Mouse (Mus musculus): Measurements from ENCODE around the gene Get4. TPM values are rescaled to one million over a fixed set of nuclear protein-coding genes. Genes with fewer than 3 reads are reported as not detected.

Get4 gene
- 186 TPM in 2 replicates for polyA plus RNA-seq (2015; fragmentation: Nextera tagmentation; extraction: Ambion mirVana)

- Histone ChIP-seq H3K27ac (peak within 1 kb of the TSS; percentile 94), H3K4me3 (peak within 1 kb of the TSS; percentile 92), H3K4me1 (peaks cover 46% of the 10 kb centered on the region), H3K9ac (peak within 1 kb of the TSS; percentile 85), H3K9me3 (no peaks in the 10 kb centered on the region), H3K27me3 (no peaks in the 10 kb centered on the region), H3K4me2 (peak within 1 kb of the TSS; percentile 73), H3K36me3 (peaks cover 38% of the 10 kb centered on the region)
- ATAC-seq (ENCODE audit: borderline replicate concordance, extremely low read depth, low FRiP score, low TSS enrichment) = peak; percentile 93
- under 1% methylated on average over 88 of the region's 90 CpGs for WGBS
Observed at GRCm38 (mm10) chr5:139252081-139252909, at the start of gene Get4. Get4 (plus strand) TSS chr5:139252324.

- Histone ChIP-seq H3K4me1 (peaks cover 22% of the 10 kb centered on the region), H3K4me2 (no peak overlapping the region), H3K9ac (no peak overlapping the region), H3K27ac (no peak overlapping the region), H3K27me3 (no peaks in the 10 kb centered on the region), H3K9me3 (no peaks in the 10 kb centered on the region), H3K36me3 (no peaks in the 10 kb centered on the region), H3K4me3 (no peak overlapping the region)
- WGBS = 80% methylated on average over 5 of the region's 5 CpGs
- ATAC-seq (ENCODE audit: borderline replicate concordance, extremely low read depth, low FRiP score, low TSS enrichment) = no peak
Observed at GRCm38 (mm10) chr5:139203312-139203711, 48.8 kb upstream of the Get4 start.

- Histone ChIP-seq H3K9me3 (no peaks in the 10 kb centered on the region), H3K27me3 (no peaks in the 10 kb centered on the region), H3K9ac (no peak overlapping the region), H3K4me2 (no peak overlapping the region), H3K4me3 (no peak overlapping the region), H3K4me1 (peaks cover 14% of the 10 kb centered on the region), H3K36me3 (peaks cover 7% of the 10 kb centered on the region), H3K27ac (no peak overlapping the region)
- no peak for ATAC-seq (ENCODE audit: borderline replicate concordance, extremely low read depth, low FRiP score, low TSS enrichment)
- 72% methylated on average over 4 of the region's 4 CpGs for WGBS
Observed at GRCm38 (mm10) chr5:139206081-139206480, 46.0 kb upstream of the Get4 start.

GRCm38 (mm10) chr5:139206525-139206924 is 45.6 kb upstream of the Get4 start:
- Histone ChIP-seq H3K36me3 (peaks cover 7% of the 10 kb centered on the region), H3K4me2 (no peak overlapping the region), H3K27me3 (no peaks in the 10 kb centered on the region), H3K27ac (no peak overlapping the region), H3K4me3 (no peak overlapping the region), H3K9me3 (no peaks in the 10 kb centered on the region), H3K4me1 (peaks cover 10% of the 10 kb centered on the region), H3K9ac (no peak overlapping the region)
- ATAC-seq (ENCODE audit: borderline replicate concordance, extremely low read depth, low FRiP score, low TSS enrichment) = no peak
- 67% methylated on average over 7 of the region's 7 CpGs for WGBS

GRCm38 (mm10) chr5:139208183-139208582 is 43.9 kb upstream of the Get4 start:
- no peaks in the 10 kb centered on the region for H3K4me1 ChIP-seq
- no peak for ATAC-seq (ENCODE audit: borderline replicate concordance, extremely low read depth, low FRiP score, low TSS enrichment)
- H3K9ac ChIP-seq = no peak overlapping the region

GRCm38 (mm10) chr5:139208871-139209684 is 43.0 kb upstream of the Get4 start:
- no peak overlapping the region for H3K9ac ChIP-seq
- H3K9me3 ChIP-seq = no peaks in the 10 kb centered on the region
- no peak overlapping the region for H3K4me2 ChIP-seq
- ATAC-seq (ENCODE audit: borderline replicate concordance, extremely low read depth, low FRiP score, low TSS enrichment) = no peak
- H3K4me1 ChIP-seq = no peaks in the 10 kb centered on the region
- H3K36me3 ChIP-seq = peaks cover 7% of the 10 kb centered on the region
- no peak overlapping the region for H3K27ac ChIP-seq
- H3K4me3 ChIP-seq = no peak overlapping the region
- no peaks in the 10 kb centered on the region for H3K27me3 ChIP-seq
- WGBS = 81% methylated on average over 10 of the region's 10 CpGs

More at GRCm38 (mm10) chr5:139208183-139208582, 43.9 kb upstream of the Get4 start:
- H3K27me3 ChIP-seq = no peaks in the 10 kb centered on the region
- no peak overlapping the region for H3K4me3 ChIP-seq
- peaks cover 7% of the 10 kb centered on the region for H3K36me3 ChIP-seq
- H3K9me3 ChIP-seq = no peaks in the 10 kb centered on the region
- no peak overlapping the region for H3K27ac ChIP-seq
- no peak overlapping the region for H3K4me2 ChIP-seq

GRCm38 (mm10) chr5:139209685-139210026 is 42.5 kb upstream of the Get4 start:
- H3K27me3 ChIP-seq = no peaks in the 10 kb centered on the region
- peaks cover 7% of the 10 kb centered on the region for H3K36me3 ChIP-seq
- ATAC-seq (ENCODE audit: borderline replicate concordance, extremely low read depth, low FRiP score, low TSS enrichment) = no peak
- no peak overlapping the region for H3K9ac ChIP-seq
- H3K4me1 ChIP-seq = no peaks in the 10 kb centered on the region
- H3K9me3 ChIP-seq = no peaks in the 10 kb centered on the region
- no peak overlapping the region for H3K4me2 ChIP-seq
- WGBS = 92% methylated on average over 7 of the region's 7 CpGs
- H3K4me3 ChIP-seq = no peak overlapping the region
- H3K27ac ChIP-seq = no peak overlapping the region

GRCm38 (mm10) chr5:139211737-139212385 is 40.3 kb upstream of the Get4 start:
- peaks cover 25% of the 10 kb centered on the region for H3K36me3 ChIP-seq
- no peak for ATAC-seq (ENCODE audit: borderline replicate concordance, extremely low read depth, low FRiP score, low TSS enrichment)
- H3K9ac ChIP-seq = no peak overlapping the region
- no peak overlapping the region for H3K27ac ChIP-seq
- H3K4me2 ChIP-seq = no peak overlapping the region
- no peak overlapping the region for H3K4me3 ChIP-seq
- no peaks in the 10 kb centered on the region for H3K27me3 ChIP-seq
- no peaks in the 10 kb centered on the region for H3K9me3 ChIP-seq
- WGBS = 86% methylated on average over 11 of the region's 11 CpGs
- no peaks in the 10 kb centered on the region for H3K4me1 ChIP-seq

GRCm38 (mm10) chr5:139214298-139214697 is 37.8 kb upstream of the Get4 start:
- ATAC-seq (ENCODE audit: borderline replicate concordance, extremely low read depth, low FRiP score, low TSS enrichment) = no peak
- no peaks in the 10 kb centered on the region for H3K27me3 ChIP-seq

GRCm38 (mm10) chr5:139215184-139215583 is 36.9 kb upstream of the Get4 start:
- no peak overlapping the region for H3K4me3 ChIP-seq
- H3K36me3 ChIP-seq = peaks cover 31% of the 10 kb centered on the region
- H3K9me3 ChIP-seq = no peaks in the 10 kb centered on the region
- no peak overlapping the region for H3K27ac ChIP-seq
- H3K27me3 ChIP-seq = no peaks in the 10 kb centered on the region
- H3K4me2 ChIP-seq = no peak overlapping the region
- ATAC-seq (ENCODE audit: borderline replicate concordance, extremely low read depth, low FRiP score, low TSS enrichment) = no peak
- 97% methylated on average over 5 of the region's 5 CpGs for WGBS
- no peaks in the 10 kb centered on the region for H3K4me1 ChIP-seq
- no peak overlapping the region for H3K9ac ChIP-seq

More at GRCm38 (mm10) chr5:139214298-139214697, 37.8 kb upstream of the Get4 start:
- peaks cover 28% of the 10 kb centered on the region for H3K36me3 ChIP-seq
- H3K4me1 ChIP-seq = no peaks in the 10 kb centered on the region
- H3K4me3 ChIP-seq = no peak overlapping the region
- no peaks in the 10 kb centered on the region for H3K9me3 ChIP-seq
- H3K9ac ChIP-seq = no peak overlapping the region
- H3K27ac ChIP-seq = no peak overlapping the region
- no peak overlapping the region for H3K4me2 ChIP-seq

- ATAC-seq (ENCODE audit: borderline replicate concordance, extremely low read depth, low FRiP score, low TSS enrichment) = no peak
- WGBS = 87% methylated on average over 2 of the region's 2 CpGs
Observed at GRCm38 (mm10) chr5:139216121-139216520, 36.0 kb upstream of the Get4 start.

More at GRCm38 (mm10) chr5:139216121-139216520, 36.0 kb upstream of the Get4 start:
- Histone ChIP-seq H3K4me2 (no peak overlapping the region), H3K9me3 (no peaks in the 10 kb centered on the region), H3K4me3 (no peak overlapping the region), H3K27me3 (no peaks in the 10 kb centered on the region), H3K9ac (no peak overlapping the region), H3K36me3 (peaks cover 24% of the 10 kb centered on the region; the same call in 1 of the 2 replicates), H3K27ac (no peak overlapping the region), H3K4me1 (no peaks in the 10 kb centered on the region)
